Mouse (Mus musculus) v-Abl transformed pro-B cells (cell line): ENCODE measurements around the gene Pip4k2a.

ENCODE experiments used
- in situ Hi-C, 2 experiments: fragments of 400-800 bp; cut with MboI; formaldehyde crosslinking; loops; one replicate each; pipeline ENCODE4 v1.15.1; 2025; ENCODE audit not compliant: unreplicated experiment in 2 of 2

Gene Pip4k2a

GRCm38 (mm10) chr2:18821451-18822379, 176.2 kb downstream of the Pip4k2a start:
- in situ Hi-C loops = no loop called here

- in situ Hi-C loops = no loop called here
Measured at GRCm38 (mm10) chr2:18819520-18819919, 178.4 kb downstream of the Pip4k2a start.

- in situ Hi-C loops = no loop called here
Measured at GRCm38 (mm10) chr2:18816036-18816435, 181.9 kb downstream of the Pip4k2a start.

GRCm38 (mm10) chr2:18815336-18815965, 182.5 kb downstream of the Pip4k2a start:
- in situ Hi-C loops = no loop called here

- in situ Hi-C loops = no loop called here
Measured at GRCm38 (mm10) chr2:18814447-18814804, 183.5 kb downstream of the Pip4k2a start.

- in situ Hi-C loops = no loop called here
Measured at GRCm38 (mm10) chr2:18813683-18814446, 184.1 kb downstream of the Pip4k2a start.

GRCm38 (mm10) chr2:18807961-18808360, 190.0 kb downstream of the Pip4k2a start:
- in situ Hi-C loops = no loop called here

GRCm38 (mm10) chr2:18801281-18801862, 196.6 kb downstream of the Pip4k2a start:
- in situ Hi-C loops = no loop called here

GRCm38 (mm10) chr2:18800646-18801251, 197.2 kb downstream of the Pip4k2a start:
- in situ Hi-C loops = no loop called here

GRCm38 (mm10) chr2:18799966-18800645, 197.8 kb downstream of the Pip4k2a start:
- in situ Hi-C loops = no loop called here

- in situ Hi-C loops = no loop called here
Measured at GRCm38 (mm10) chr2:18799265-18799965, 198.5 kb downstream of the Pip4k2a start.

- in situ Hi-C loops = no loop called here
Measured at GRCm38 (mm10) chr2:18797776-18798175, 200.2 kb downstream of the Pip4k2a start.

- in situ Hi-C loops = no loop called here
Measured at GRCm38 (mm10) chr2:18794261-18794660, 203.7 kb downstream of the Pip4k2a start.
